15 mouse cellular contexts compared by ENCODE assay signal in genomic region chr3:104792360-104793270, GRCm38 (mm10). TPM values are rescaled to one million over a fixed set of nuclear protein-coding genes. Genes with fewer than 3 reads are reported as not detected.
DNase-seq lines count a peak whose midpoint lies in the region; ATAC-seq lines count a peak whose summit lies in the region.
"Had no signal": no experiment of that assay in that cellular context is flagged by ENCODE, and none has a peak within 500 bp of the region (broad histone marks: within the 10 kb centered on the region; RNA-seq: fewer than 3 reads in every experiment).

No protein-coding gene starts in this region.

- no peaks in the 10 kb centered on the region for H3K9me3 ChIP-seq in kidney, embryonic 14.5 days (ENCODE audit: control insufficient read depth, low read length)
- no peaks in the 10 kb centered on the region for H3K9me3 ChIP-seq in intestine, embryonic 14.5 days (ENCODE audit: control insufficient read depth, low read length)
- H3K9me3 ChIP-seq in hindbrain, embryonic 16.5 days (ENCODE audit: control insufficient read depth, low read length), result no peaks in the 10 kb centered on the region
- H3K9me3 ChIP-seq: lung, embryonic 15.5 days had no signal

- no peak for ATAC-seq in kidney, embryonic 14.5 days (ENCODE audit: low FRiP score, low TSS enrichment)
- no peak for ATAC-seq in intestine, embryonic 14.5 days (replicated peaks; ENCODE audit: low FRiP score, low TSS enrichment, low read depth)
- ATAC-seq in hindbrain, embryonic 16.5 days, result no peak

- H3K36me3 ChIP-seq in kidney, embryonic 14.5 days (ENCODE audit: control insufficient read depth, insufficient read depth, low read length), result peaks cover 55% of the 10 kb centered on the region
- peaks cover 53% of the 10 kb centered on the region for H3K36me3 ChIP-seq in intestine, embryonic 14.5 days (ENCODE audit: control insufficient read depth, insufficient read depth, low read length)
- no peaks in the 10 kb centered on the region; the same call in 1 of the 2 replicates for H3K36me3 ChIP-seq in hindbrain, embryonic 16.5 days (ENCODE audit: control insufficient read depth, insufficient read depth, low read length)

- H3K4me2 ChIP-seq in kidney, embryonic 14.5 days (replicated peaks; ENCODE audit: low read depth, low read length), result no peak overlapping the region
- no peak overlapping the region for H3K4me2 ChIP-seq in intestine, embryonic 14.5 days (ENCODE audit: low read length)
- H3K4me2 ChIP-seq in hindbrain, embryonic 16.5 days (ENCODE audit: low read length), result no peak overlapping the region
- H3K4me2 ChIP-seq: hindbrain, embryonic 14.5 days had no signal

- no peak overlapping the region for H3K9ac ChIP-seq in kidney, embryonic 14.5 days (ENCODE audit: low read depth, low read length)
- H3K9ac ChIP-seq in intestine, embryonic 14.5 days (ENCODE audit: low read length), result 0 out of 2 replicates have a peak overlapping the region, but pooled peaks have one; percentile 10
- no peak overlapping the region for H3K9ac ChIP-seq in hindbrain, embryonic 16.5 days (ENCODE audit: low read depth, low read length)
- H3K9ac ChIP-seq: hindbrain, embryonic 14.5 days; lung, embryonic 15.5 days had no signal

- H3K4me3 ChIP-seq in kidney, embryonic 14.5 days (ENCODE audit: low read length), result no peak overlapping the region
- H3K4me3 ChIP-seq in intestine, embryonic 14.5 days (ENCODE audit: low read depth, low read length), result no peak overlapping the region
- H3K4me3 ChIP-seq in hindbrain, embryonic 16.5 days (ENCODE audit: low read length), result no peak overlapping the region
- H3K4me3 ChIP-seq: lung, embryonic 15.5 days had no signal

- H3K27me3 ChIP-seq in kidney, embryonic 14.5 days (ENCODE audit: control insufficient read depth, insufficient read depth, low read length), result no peaks in the 10 kb centered on the region
- H3K27me3 ChIP-seq in intestine, embryonic 14.5 days (replicated peaks; ENCODE audit: control insufficient read depth, insufficient read depth, low read length), result no peaks in the 10 kb centered on the region
- H3K27me3 ChIP-seq in hindbrain, embryonic 16.5 days (replicated peaks; ENCODE audit: control insufficient read depth, insufficient read depth, low read length), result 0 out of 2 replicates have a peak, but pooled peaks cover 3% of the 10 kb centered on the region
- H3K27me3 ChIP-seq: CH12.LX; lung, embryonic 15.5 days had no signal

- H3K4me1 ChIP-seq in kidney, embryonic 14.5 days (ENCODE audit: control insufficient read depth, insufficient read depth, low read length), result peaks cover 65% of the 10 kb centered on the region
- H3K4me1 ChIP-seq in intestine, embryonic 14.5 days (replicated peaks; ENCODE audit: control insufficient read depth, insufficient read depth, low read length), result peaks cover 63% of the 10 kb centered on the region
- peaks cover 23% of the 10 kb centered on the region for H3K4me1 ChIP-seq in hindbrain, embryonic 16.5 days (ENCODE audit: control insufficient read depth, insufficient read depth, low read depth, low read length)

- DNase-seq in kidney, adult 9 months, result no peak
- DNase-seq in right cerebral cortex, adult 18-20 months, result peak; percentile 25
- no peak for DNase-seq in right cerebral cortex, postnatal 36 days (ENCODE audit: low spot score in 2 of 2)
- no peak for DNase-seq in intestine, embryonic 14.5 days (ENCODE audit: low spot score)
- no peak for DNase-seq in embryo, embryonic 10 days (ENCODE audit: low spot score)
- DNase-seq: adrenal gland, postnatal 10 days; cerebellum, postnatal 36 days; midbrain, embryonic 14.5 days; thymus, postnatal 36 days had no signal

- 0 out of 2 replicates have a peak overlapping the region, but pooled peaks have one; percentile 37 for H3K27ac ChIP-seq in kidney, embryonic 14.5 days (ENCODE audit: low read depth, low read length)
- 0 out of 2 replicates have a peak overlapping the region, but pooled peaks have one; percentile 90 for H3K27ac ChIP-seq in intestine, embryonic 14.5 days (ENCODE audit: low read depth)
- no peak overlapping the region for H3K27ac ChIP-seq in hindbrain, embryonic 16.5 days (ENCODE audit: low read depth, low read length)
- H3K27ac ChIP-seq: hindbrain, embryonic 14.5 days had no signal

- WGBS in kidney, embryonic 14.5 days, result 68% methylated on average over 15 of the region's 15 CpGs
- WGBS in intestine, embryonic 14.5 days, result 56% methylated on average over 15 of the region's 15 CpGs
- 71% methylated on average over 15 of the region's 15 CpGs for WGBS in hindbrain, embryonic 16.5 days

RNA-seq across cellular contexts. Expression of gene Rhoc, which starts 4.4 kb away (rescaled TPM):
- polyA plus RNA-seq in kidney, embryonic 14.5 days (2014; fragmentation: Nextera tagmentation; extraction: Ambion mirVana), result 110 and 127 TPM in 2 replicates
- 166 and 184 TPM in 2 replicates for polyA plus RNA-seq in intestine, embryonic 14.5 days (2014; fragmentation: Nextera tagmentation; extraction: Ambion mirVana)
- 65.1 and 67.0 TPM in 2 replicates for polyA plus RNA-seq in hindbrain, embryonic 16.5 days (2015; fragmentation: Nextera tagmentation; extraction: Ambion mirVana)

RNA-seq across cellular contexts. Expression of gene Fam19a3, which starts 11.0 kb away (rescaled TPM):
- polyA plus RNA-seq in kidney, embryonic 14.5 days (2014; fragmentation: Nextera tagmentation; extraction: Ambion mirVana), result 0.09 and 0.24 TPM in 2 replicates
- polyA plus RNA-seq in intestine, embryonic 14.5 days (2014; fragmentation: Nextera tagmentation; extraction: Ambion mirVana), result 0.04 and 0.11 TPM in 2 replicates
- 0.05 and 0.10 TPM in 2 replicates for polyA plus RNA-seq in hindbrain, embryonic 16.5 days (2015; fragmentation: Nextera tagmentation; extraction: Ambion mirVana)
- polyA plus RNA-seq: midbrain, embryonic 14.5 days; stomach, embryonic 14.5 days had no signal

RNA-seq across cellular contexts. Expression of gene Ppm1j, which starts 11.8 kb away (rescaled TPM):
- 3.5 and 5.3 TPM in 2 replicates for polyA plus RNA-seq in kidney, embryonic 14.5 days (2014; fragmentation: Nextera tagmentation; extraction: Ambion mirVana)
- 2.1 and 3.1 TPM in 2 replicates for polyA plus RNA-seq in intestine, embryonic 14.5 days (2014; fragmentation: Nextera tagmentation; extraction: Ambion mirVana)
- 0.89 and 2.5 TPM in 2 replicates for polyA plus RNA-seq in hindbrain, embryonic 16.5 days (2015; fragmentation: Nextera tagmentation; extraction: Ambion mirVana)

RNA-seq across cellular contexts. Expression of gene Mov10, which starts 25.7 kb away (rescaled TPM):
- 36.3 and 51.8 TPM in 2 replicates for polyA plus RNA-seq in kidney, embryonic 14.5 days (2014; fragmentation: Nextera tagmentation; extraction: Ambion mirVana)
- 83.6 and 94.5 TPM in 2 replicates for polyA plus RNA-seq in intestine, embryonic 14.5 days (2014; fragmentation: Nextera tagmentation; extraction: Ambion mirVana)
- 9.1 and 12.4 TPM in 2 replicates for polyA plus RNA-seq in hindbrain, embryonic 16.5 days (2015; fragmentation: Nextera tagmentation; extraction: Ambion mirVana)
